Mouse (Mus musculus) monocyte, adult 2 months (primary cell): ENCODE measurements around the gene Gng2.

Experiments
- DNase-seq, 2 experiments: peaks; one replicate each; pipeline ENCODE4 v3.0.0; 2022; ENCODE audit warnings: low spot score in 2 of 2, low read depth in 1 of 2

Gene Gng2

GRCm38 (mm10) chr14:19977271-19978024 lies at the start of gene Gng2:
Gene Gng2 (minus strand): TSS chr14:19977627.
- no peak for DNase-seq

DNA sequence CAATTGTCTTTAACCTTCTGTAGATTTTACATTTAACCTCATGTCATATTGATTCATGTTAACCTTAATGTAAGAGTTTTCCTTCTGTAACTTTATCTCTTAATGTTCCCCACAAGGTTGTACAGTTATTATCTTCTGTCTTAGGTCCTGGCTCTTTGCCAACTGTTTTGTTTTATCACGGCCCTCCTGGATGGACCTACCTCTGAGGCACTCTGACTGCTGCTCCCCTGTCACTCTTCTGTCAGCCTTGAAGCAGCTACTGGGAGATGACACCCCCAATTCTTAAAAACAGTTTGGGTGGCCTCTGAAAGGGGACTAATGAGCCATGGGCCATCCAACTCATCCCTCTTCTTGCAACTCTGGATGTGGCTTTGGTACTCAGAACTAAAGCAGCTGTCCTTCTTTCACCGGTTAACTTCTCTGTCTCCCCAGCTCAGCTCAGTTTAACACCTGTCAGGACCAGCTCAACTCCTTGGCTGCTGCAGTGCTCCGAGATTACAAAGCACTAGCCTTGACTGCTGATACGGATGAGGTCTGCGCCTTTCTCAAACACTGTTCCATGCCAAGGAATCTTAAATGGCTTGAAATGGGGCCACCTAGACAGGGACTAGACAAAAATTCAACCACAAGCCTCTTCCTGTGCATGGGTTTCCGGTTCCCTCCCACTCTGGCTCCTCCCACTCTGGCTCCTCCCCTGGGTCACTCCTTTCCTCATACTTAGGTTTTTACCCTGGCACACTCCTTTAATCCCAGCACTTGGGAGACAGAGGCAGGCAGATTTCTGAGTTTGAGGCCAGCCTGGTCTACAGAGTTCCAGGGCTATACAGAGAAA lies 47.7 kb upstream of the Gng2 start:
- peak in 1 of 2 experiments; percentile 6 for DNase-seq

GRCm38 (mm10) chr14:20023939-20024338 lies 46.5 kb upstream of the Gng2 start:
- no peak for DNase-seq

DNA sequence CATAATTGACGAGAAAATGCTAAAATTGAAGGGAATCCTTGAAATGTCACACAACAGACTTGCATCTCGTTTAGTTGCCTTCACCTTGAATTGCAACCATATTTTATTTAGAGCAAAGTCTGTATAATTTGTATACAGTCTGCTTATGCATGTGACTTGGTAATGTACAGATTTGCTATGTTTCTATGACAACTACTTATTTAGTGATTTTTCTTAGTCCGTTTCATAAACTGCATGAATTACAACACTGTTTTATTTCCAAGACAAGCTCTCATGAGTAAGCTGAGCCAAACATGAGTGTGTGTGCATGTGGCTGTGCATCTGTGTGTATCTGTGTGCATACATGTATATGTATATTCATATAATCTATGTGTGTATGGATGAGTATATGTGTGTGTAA lies 42.1 kb upstream of the Gng2 start:
- DNase-seq: no peak

- DNase-seq: no peak
These were observed 35.3 kb upstream of the Gng2 start for GRCm38 (mm10) chr14:20012506-20013275.

- DNase-seq: no peak
These were observed 30.0 kb upstream of the Gng2 start for GRCm38 (mm10) chr14:20007446-20007845.

GRCm38 (mm10) chr14:20004777-20005289 lies 27.4 kb upstream of the Gng2 start:
- no peak for DNase-seq

- DNase-seq: no peak
These were observed 19.4 kb upstream of the Gng2 start for GRCm38 (mm10) chr14:19996853-19997252.

DNA sequence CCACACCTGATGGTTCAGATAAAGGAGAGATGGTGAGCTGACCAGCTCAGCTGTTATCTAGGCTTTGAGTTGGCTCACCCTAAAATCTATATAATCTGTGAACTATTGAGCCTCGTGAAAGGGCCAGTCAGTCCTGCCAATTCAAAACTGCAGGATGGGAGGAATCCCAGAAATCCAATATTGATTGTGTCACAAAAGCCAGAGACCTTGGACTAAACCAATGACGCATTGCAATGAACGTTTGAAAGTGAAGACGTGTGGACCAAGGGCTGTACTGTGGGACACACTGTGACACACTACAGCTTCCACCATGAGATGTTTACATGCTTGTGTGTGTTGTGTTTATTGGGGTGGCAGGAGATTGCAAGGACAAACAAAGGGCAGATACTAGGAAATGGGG lies 18.5 kb upstream of the Gng2 start:
- DNase-seq: no peak

DNA sequence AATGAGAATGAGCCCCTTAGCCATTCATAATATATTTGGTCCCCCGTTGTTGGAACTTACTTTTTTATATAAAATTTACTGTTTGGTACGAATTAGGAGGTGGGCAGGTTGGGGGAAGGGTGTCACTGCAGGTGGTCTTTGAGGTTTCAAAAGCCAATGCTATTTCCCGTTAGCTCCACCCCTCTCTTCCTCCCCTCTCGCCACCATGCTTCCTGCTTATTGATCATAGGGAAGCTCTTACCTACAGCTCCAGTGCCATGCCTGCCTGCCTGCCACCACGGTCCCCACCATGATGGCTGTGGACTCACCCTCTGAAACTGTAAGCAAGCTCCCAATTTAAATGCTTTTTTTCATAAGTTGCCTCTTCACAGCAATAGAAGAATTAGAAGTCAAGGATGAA lies 16.6 kb upstream of the Gng2 start:
- no peak for DNase-seq

DNA sequence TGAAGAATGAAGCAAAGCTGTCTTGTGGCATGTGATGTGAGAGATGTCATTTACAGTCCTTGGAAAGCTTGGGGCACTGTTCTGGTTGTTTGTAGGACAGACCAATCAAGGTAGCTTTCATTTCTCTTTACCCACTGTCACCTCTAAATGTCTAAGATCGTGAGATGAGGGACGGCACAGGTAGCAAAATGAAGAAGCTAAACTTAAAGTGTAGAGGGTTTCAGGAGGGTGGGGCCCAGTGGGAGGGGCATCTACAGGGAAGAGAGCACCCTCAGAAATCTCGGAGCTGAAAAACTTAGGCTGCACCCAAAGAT lies 16.1 kb upstream of the Gng2 start:
- DNase-seq: no peak

GRCm38 (mm10) chr14:19992873-19993569 lies 15.6 kb upstream of the Gng2 start:
- DNase-seq: no peak

DNA sequence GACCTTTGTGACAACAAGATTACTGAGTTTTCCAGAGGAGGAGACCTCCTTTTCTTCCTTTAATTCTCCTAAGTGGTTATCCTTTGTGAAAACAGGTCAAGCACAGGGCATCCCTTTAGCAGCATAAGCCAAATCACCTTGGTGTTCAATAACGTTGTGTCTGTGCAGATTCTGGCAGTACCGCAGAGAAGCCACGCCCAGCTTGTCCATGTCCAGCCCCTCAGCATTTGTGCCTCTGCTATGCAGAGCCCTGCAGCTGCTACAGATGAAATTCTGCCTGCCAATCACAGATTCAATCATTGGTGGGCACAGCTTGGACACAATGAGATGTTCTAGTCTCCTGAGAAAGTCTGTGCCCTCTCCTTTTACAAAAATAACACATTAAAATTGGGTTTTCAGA lies 14.4 kb upstream of the Gng2 start:
- DNase-seq: no peak

DNA sequence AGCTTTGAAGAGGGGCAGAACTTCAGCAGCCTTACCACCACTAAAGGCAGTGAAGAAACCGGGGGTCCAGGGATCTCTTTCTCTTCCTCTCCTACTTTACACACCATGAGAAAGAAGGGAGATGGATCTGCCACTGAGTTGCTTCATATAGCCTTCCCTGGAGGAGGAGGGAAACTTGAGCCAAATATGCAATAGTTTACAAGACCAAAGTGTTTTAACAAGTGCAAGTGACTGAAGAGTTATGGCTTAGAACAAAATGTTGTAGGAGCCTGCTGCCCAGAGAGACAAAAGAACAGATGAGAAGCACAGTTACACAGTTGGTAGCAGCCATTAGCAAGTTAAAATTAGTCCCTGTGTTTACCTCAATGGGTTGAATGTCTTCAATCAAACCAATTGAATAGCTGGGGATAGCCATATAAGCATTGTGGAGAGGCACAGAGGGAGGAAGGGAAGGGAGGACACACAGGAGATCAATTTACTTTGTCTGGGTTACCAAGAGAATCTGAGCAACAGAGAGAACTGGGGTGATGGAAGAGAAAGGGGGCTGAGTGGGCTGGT lies 13.1 kb upstream of the Gng2 start:
- DNase-seq: no peak

GRCm38 (mm10) chr14:19988410-19988809 lies 11.0 kb upstream of the Gng2 start:
- DNase-seq: no peak

- no peak for DNase-seq
These were observed 10.0 kb upstream of the Gng2 start for GRCm38 (mm10) chr14:19987358-19987834.

DNA sequence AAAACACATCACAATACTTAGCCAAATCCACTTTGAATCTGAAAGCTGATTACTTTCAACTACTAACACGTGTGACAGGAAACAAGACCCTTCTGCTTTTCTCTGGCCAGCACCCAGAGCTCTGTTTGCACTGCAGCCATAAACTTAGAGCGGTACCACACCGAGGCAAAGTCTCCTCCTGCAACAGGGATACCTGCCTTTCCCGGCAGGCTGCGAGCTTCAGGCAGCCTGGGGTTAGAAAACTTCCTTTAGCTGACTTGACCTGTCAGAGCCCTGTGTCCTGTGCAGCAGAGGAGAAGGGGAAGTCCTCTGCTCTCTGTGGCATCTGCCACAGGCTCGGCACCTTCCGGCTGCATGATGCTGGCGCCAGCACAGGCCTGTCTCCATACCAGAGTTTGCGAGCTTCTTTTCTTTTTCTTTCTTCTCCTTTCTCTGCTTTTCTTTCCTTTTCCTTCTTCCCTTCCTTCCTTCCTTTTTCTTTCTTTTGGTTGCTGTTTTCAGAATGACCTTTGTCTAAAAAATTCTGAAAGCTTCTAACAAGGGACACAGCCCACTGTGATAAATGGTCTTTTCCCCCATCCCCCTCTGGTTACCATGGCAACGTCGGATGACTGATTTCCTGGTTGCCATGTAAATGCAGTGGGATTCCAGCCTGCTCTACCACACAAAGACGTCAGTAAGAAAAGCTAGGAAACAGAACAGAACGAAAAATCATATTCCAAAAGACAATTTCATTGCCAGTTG lies 9.4 kb upstream of the Gng2 start:
- DNase-seq: peak in 1 of 2 experiments; percentile 9

GRCm38 (mm10) chr14:19985912-19986613 lies 8.6 kb upstream of the Gng2 start:
- DNase-seq: no peak
